Mouse (Mus musculus): ENCODE data around the gene Wfdc21. TPM values are rescaled to one million over a fixed set of nuclear protein-coding genes. Genes with fewer than 3 reads are reported as not detected.

Gene Wfdc21
- total and polyA plus RNA-seq, 3 experiments, result not detected

DNA sequence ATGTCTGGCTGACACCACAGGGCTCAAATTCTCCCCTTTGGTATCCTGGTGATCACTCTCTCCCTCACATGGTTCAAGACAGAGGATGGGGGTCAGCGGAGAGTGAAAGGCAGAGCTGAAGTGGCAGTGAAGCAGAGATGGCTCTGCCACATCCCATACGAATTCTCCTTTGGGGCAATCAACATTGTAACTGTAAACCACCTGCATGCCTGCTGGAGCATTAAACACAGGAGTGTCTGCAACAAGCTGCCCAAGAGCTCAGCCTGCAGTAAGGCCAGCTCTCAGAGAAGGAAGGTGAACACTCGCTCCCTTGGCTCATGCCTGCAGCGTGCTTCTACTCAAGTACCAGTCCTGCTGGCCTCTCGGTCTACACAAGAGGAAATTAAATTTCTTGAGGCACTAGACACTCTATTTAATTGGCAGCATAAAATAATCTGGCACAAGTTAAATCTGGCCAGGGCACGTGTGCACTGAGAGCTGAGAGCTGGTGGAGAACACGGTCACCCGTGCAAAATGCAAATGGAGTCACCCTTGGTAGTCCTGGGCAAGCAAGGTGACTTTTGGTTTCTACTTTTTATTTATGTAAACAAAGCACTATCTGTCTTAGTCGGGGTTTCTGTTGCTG, 3.9 kb upstream of the Wfdc21 start:
- Histone ChIP-seq H3K4me1 (ENCODE audit: control insufficient read depth in 1 of 2, insufficient read depth in 2 of 2, low read length in 2 of 2) (no peaks in the 10 kb centered on the region), H3K79me2 (ENCODE audit: control insufficient read depth, insufficient read depth, low read length, poor library complexity) (no peaks in the 10 kb centered on the region), H3K27me3 (ENCODE audit: control insufficient read depth in 1 of 2, insufficient read depth in 2 of 2, low read length in 2 of 2) (peaks cover 31 to 47% of the 10 kb centered on the region in 2 experiments), H3K4me3 (ENCODE audit: control insufficient read depth in 1 of 2, insufficient read depth in 1 of 2, low read depth in 2 of 2, low read length in 2 of 2) (no peak overlapping the region), H3K9ac (ENCODE audit: control insufficient read depth, low read depth, low read length, poor library complexity, severe bottlenecking) (no peak overlapping the region), H3K9me3 (replicated peaks; ENCODE audit: insufficient read depth, low read length) (no peaks in the 10 kb centered on the region), H3K27ac (ENCODE audit: control insufficient read depth, low read depth, low read length) (no peak overlapping the region), H3K36me3 (ENCODE audit: control insufficient read depth in 1 of 2, insufficient read depth in 2 of 2, low read length in 2 of 2) (no peaks in the 10 kb centered on the region)
- no peak for DNase-seq (ENCODE audit: low read depth, low spot score)
- no peak for TF ChIP-seq NRF1 (IDR thresholded peaks at IDR 0.05; ENCODE audit: insufficient read depth, low read depth, low read length, poor library complexity, severe bottlenecking)
- no peak for TF ChIP-seq ETS1 (IDR thresholded peaks at IDR 0.05; ENCODE audit: low read depth, low read length)
- no peak for TF ChIP-seq RAD21 (IDR thresholded peaks at IDR 0.05; ENCODE audit: low read depth, low read length)
- TF ChIP-seq CTCF (IDR thresholded peaks at IDR 0.05 in 2 of 3, conservative IDR thresholded peaks at IDR 0.05 in 1 of 3; ENCODE audit: control insufficient read depth in 1 of 3, insufficient read depth in 1 of 3, low read depth in 2 of 3, low read length in 3 of 3, poor library complexity in 1 of 3, severe bottlenecking in 1 of 3), result no peak
- TF ChIP-seq MAFK (IDR thresholded peaks at IDR 0.05; ENCODE audit: borderline replicate concordance, low read depth, low read length), result no peak
- no peak for TF ChIP-seq ELF1 (IDR thresholded peaks at IDR 0.05; ENCODE audit: low read depth, low read length)
- no peak for TF ChIP-seq MYC (IDR thresholded peaks at IDR 0.05; ENCODE audit: low read depth, low read length)
- TF ChIP-seq ZKSCAN1 (IDR thresholded peaks at IDR 0.05; ENCODE audit: low read depth, low read length), result no peak
- no peak for TF ChIP-seq ZMIZ1 (IDR thresholded peaks at IDR 0.05; ENCODE audit: low read depth, low read length)
- no peak for TF ChIP-seq ZNF384 (IDR thresholded peaks at IDR 0.05; ENCODE audit: low read depth, low read length)
- no peak for TF ChIP-seq CHD2 (IDR thresholded peaks at IDR 0.05; ENCODE audit: low read length)
- TF ChIP-seq MAX (IDR thresholded peaks at IDR 0.05; ENCODE audit: low read length), result no peak
- TF ChIP-seq CHD1 (IDR thresholded peaks at IDR 0.05; ENCODE audit: low read depth, low read length), result no peak
- no peak for TF ChIP-seq TAL1 (IDR thresholded peaks at IDR 0.05; ENCODE audit: low read length)
- TF ChIP-seq USF1 (IDR thresholded peaks at IDR 0.05; ENCODE audit: low read depth, low read length), result no peak
- no peak for TF ChIP-seq HCFC1 (IDR thresholded peaks at IDR 0.05; ENCODE audit: low read depth, low read length)

DNA sequence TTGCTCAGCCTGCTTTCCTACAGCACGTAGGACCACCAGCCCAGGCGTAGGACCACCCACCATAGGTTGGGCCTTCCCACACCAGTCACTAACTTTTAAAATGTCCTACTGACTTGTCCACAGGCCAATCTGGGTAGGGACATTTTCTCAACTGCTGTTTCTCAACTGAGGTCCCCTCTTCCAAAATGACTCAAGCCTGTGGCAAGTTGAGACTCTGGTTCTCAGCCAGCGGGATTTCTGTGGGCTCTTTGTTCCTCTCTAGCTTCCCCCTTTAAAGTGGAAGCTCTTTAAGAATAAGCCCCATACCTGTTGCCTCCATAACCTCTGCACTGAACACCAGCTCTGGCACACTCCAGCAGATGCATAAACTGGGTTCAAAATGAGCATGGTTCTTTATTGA, 3.2 kb upstream of the Wfdc21 start:
- H3K79me2 ChIP-seq (ENCODE audit: control insufficient read depth, insufficient read depth, low read length, poor library complexity), result no peaks in the 10 kb centered on the region
- no peak overlapping the region for H3K4me3 ChIP-seq (ENCODE audit: control insufficient read depth in 1 of 2, insufficient read depth in 1 of 2, low read depth in 2 of 2, low read length in 2 of 2)

More for the DNA sequence above, 3.2 kb upstream of the Wfdc21 start:
- TF ChIP-seq EP300 (IDR thresholded peaks at IDR 0.05; ENCODE audit: low read depth in 1 of 2, low read length in 2 of 2) (no peak), POLR2AphosphoS5 (IDR thresholded peaks at IDR 0.05; ENCODE audit: borderline replicate concordance, low read depth, low read length) (no peak), TBP (IDR thresholded peaks at IDR 0.05; ENCODE audit: low read depth, low read length) (no peak)
- no peak for DNase-seq (ENCODE audit: low read depth, low spot score)
- Histone ChIP-seq H3K4me1 (ENCODE audit: control insufficient read depth in 1 of 2, insufficient read depth in 2 of 2, low read length in 2 of 2) (no peaks in the 10 kb centered on the region), H3K36me3 (ENCODE audit: control insufficient read depth in 1 of 2, insufficient read depth in 2 of 2, low read length in 2 of 2) (no peaks in the 10 kb centered on the region), H3K9me3 (replicated peaks; ENCODE audit: insufficient read depth, low read length) (no peaks in the 10 kb centered on the region), H3K9ac (ENCODE audit: control insufficient read depth, low read depth, low read length, poor library complexity, severe bottlenecking) (no peak overlapping the region), H3K27me3 (ENCODE audit: control insufficient read depth in 1 of 2, insufficient read depth in 2 of 2, low read length in 2 of 2) (peaks cover 33 to 49% of the 10 kb centered on the region in 2 experiments), H3K27ac (ENCODE audit: control insufficient read depth, low read depth, low read length) (no peak overlapping the region)

Measured in MEL (cell line).